Mouse (Mus musculus): Measurements from ENCODE around the gene Nop10.

DNA sequence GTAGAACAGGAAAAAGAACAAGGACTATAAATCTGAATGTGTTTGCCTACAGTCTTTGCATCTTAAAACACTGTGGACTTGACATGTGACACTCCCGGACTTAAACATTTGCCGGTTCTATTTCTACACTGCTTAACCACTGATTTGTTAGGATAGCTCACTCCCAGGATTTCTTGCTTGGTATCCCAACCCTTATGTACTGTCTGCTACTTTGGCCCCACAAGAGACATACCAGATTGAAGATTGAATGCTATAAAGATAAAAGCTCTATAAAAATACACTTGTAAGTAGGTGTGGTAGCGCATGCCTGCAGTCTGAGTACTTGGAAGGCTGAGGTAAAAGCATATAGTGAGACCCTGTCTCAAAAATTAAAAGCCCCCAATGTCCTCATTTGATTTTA, 27.8 kb downstream of the Nop10 start:
- TF ChIP-seq POLR2A (IDR thresholded peaks at IDR 0.05; ENCODE audit: low read depth, low read length) (no peak), CTCF (IDR thresholded peaks at IDR 0.05; ENCODE audit: extremely low read depth, insufficient read depth, insufficient read length, insufficient replicate concordance) (no peak)
